Mouse (Mus musculus): Measurements from ENCODE around the gene Arhgef3.
A peak's percentile ranks its signal among the peaks of the same experiment; 100 is the strongest.

Gene Arhgef3

GRCm38 (mm10) chr14:27168387-27168786 is 53.7 kb downstream of the Arhgef3 start:
- no peak for DNase-seq

- no peak for DNase-seq
Measured at GRCm38 (mm10) chr14:27169287-27169686, 54.6 kb downstream of the Arhgef3 start.

- DNase-seq, result no peak
Measured at GRCm38 (mm10) chr14:27170421-27170820, 55.7 kb downstream of the Arhgef3 start.

GRCm38 (mm10) chr14:27171175-27171830 is 56.6 kb downstream of the Arhgef3 start:
- DNase-seq, result no peak

GRCm38 (mm10) chr14:27173178-27173803 is 58.6 kb downstream of the Arhgef3 start:
- DNase-seq, result no peak

- DNase-seq, result no peak
Measured at GRCm38 (mm10) chr14:27174188-27174786, 59.6 kb downstream of the Arhgef3 start.

- DNase-seq, result no peak
Measured at GRCm38 (mm10) chr14:27174831-27175301, 60.2 kb downstream of the Arhgef3 start.

GRCm38 (mm10) chr14:27175343-27175742 is 60.6 kb downstream of the Arhgef3 start:
- DNase-seq, result no peak

- DNase-seq, result no peak
Measured at GRCm38 (mm10) chr14:27177800-27178559, 63.3 kb downstream of the Arhgef3 start.

- DNase-seq, result no peak
Measured at GRCm38 (mm10) chr14:27178560-27178920, 63.8 kb downstream of the Arhgef3 start.

GRCm38 (mm10) chr14:27179771-27180170 is 65.1 kb downstream of the Arhgef3 start:
- DNase-seq, result no peak

GRCm38 (mm10) chr14:27182059-27182458 is 67.4 kb downstream of the Arhgef3 start:
- no peak for DNase-seq

- peak; percentile 50 for DNase-seq
Measured at GRCm38 (mm10) chr14:27182646-27183438, 68.1 kb downstream of the Arhgef3 start.

GRCm38 (mm10) chr14:27183501-27184230 is 69.0 kb downstream of the Arhgef3 start:
- DNase-seq, result peak; percentile 40

GRCm38 (mm10) chr14:27185902-27186301 is 71.2 kb downstream of the Arhgef3 start:
- DNase-seq, result no peak

- DNase-seq, result no peak
Measured at GRCm38 (mm10) chr14:27186596-27186995, 71.9 kb downstream of the Arhgef3 start.

- DNase-seq, result peak; percentile 79
Measured at GRCm38 (mm10) chr14:27187025-27187424, 72.3 kb downstream of the Arhgef3 start.

GRCm38 (mm10) chr14:27187885-27188284 is 73.2 kb downstream of the Arhgef3 start:
- DNase-seq, result no peak

GRCm38 (mm10) chr14:27192450-27192849 is 77.8 kb downstream of the Arhgef3 start:
- DNase-seq, result no peak

- DNase-seq, result no peak
Measured at GRCm38 (mm10) chr14:27196980-27197379, 82.3 kb downstream of the Arhgef3 start.

- DNase-seq, result no peak
Measured at GRCm38 (mm10) chr14:27198490-27199089, 83.9 kb downstream of the Arhgef3 start.
